In the genomic region with DNA sequence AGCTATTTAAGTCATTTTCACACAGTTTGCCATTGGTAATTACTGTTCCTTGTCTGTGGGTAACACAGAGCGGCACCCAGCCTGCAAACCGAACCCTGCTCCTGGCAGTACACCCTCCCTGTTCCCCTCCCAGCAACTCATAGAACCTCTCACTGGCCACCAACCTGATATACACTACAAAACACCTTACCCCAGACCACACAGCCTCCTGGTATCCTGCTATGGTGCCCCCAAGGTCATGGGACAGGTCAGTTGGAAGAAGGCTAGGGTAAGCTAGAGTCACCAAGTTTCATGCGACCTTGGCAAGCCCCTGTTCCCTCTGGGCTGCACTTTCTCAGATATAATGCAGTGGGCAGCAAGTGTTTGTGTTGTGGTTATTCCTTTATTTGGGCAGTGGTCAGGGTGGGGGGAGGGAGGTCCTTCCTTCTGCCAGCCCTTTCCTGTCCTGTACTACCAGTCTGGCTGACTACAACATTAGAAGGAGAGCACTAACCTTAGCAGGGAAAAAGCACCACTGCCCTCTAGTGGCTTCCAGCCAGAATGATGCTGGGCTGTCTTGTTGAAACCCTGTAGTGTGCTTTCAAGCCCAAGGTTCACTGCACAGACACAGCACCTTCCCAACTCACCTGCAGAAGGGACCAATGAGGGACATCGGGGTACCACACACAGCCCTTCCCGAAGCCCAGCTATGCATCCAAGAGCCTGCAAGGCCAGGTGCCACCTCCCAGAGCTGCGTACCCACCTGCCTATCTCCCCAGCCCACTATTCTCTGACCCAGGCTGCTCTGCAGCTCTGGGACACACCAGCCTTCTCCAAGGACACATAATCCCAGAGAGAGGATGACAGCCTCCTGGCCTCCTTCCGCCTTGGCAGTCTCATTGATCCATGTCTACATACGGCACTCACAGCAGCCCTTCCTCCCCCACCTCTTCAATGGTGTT, we compare ENCODE assay signal across 8 mouse cellular contexts. TPM values are rescaled to one million over a fixed set of nuclear protein-coding genes. Genes with fewer than 3 reads are reported as not detected.
DNase-seq lines count a peak whose midpoint lies in the region; ATAC-seq and TF ChIP-seq lines count a peak whose summit lies in the region.

No protein-coding gene starts in this region.

- H3K9me3 ChIP-seq in embryonic facial prominence, embryonic 14.5 days (ENCODE audit: control insufficient read depth, low read length): no peaks in the 10 kb centered on the region
- H3K9me3 ChIP-seq in heart, embryonic 14.5 days (ENCODE audit: control insufficient read depth, low read length): no peaks in the 10 kb centered on the region
- H3K9me3 ChIP-seq in kidney, postnatal 0 days (replicated peaks; ENCODE audit: low read length): no peaks in the 10 kb centered on the region
- no peaks in the 10 kb centered on the region for H3K9me3 ChIP-seq in liver, embryonic 11.5 days (ENCODE audit: control insufficient read depth, low read length)

- no peaks in the 10 kb centered on the region for H3K27me3 ChIP-seq in embryonic facial prominence, embryonic 14.5 days (replicated peaks; ENCODE audit: control insufficient read depth, insufficient read depth, low read length)
- H3K27me3 ChIP-seq in heart, embryonic 14.5 days (ENCODE audit: control insufficient read depth, insufficient read depth, low read length): no peaks in the 10 kb centered on the region
- no peaks in the 10 kb centered on the region for H3K27me3 ChIP-seq in kidney, postnatal 0 days (ENCODE audit: insufficient read depth, low read length)
- H3K27me3 ChIP-seq in liver, embryonic 11.5 days (replicated peaks; ENCODE audit: control insufficient read depth, insufficient read depth, low read length): no peaks in the 10 kb centered on the region

- TF ChIP-seq CTCF in kidney, postnatal 0 days (IDR thresholded peaks at IDR 0.05; ENCODE audit: low read depth): peak; percentile 87

- H3K4me2 ChIP-seq in embryonic facial prominence, embryonic 14.5 days (ENCODE audit: low read depth, low read length): no peak overlapping the region
- H3K4me2 ChIP-seq in heart, embryonic 14.5 days (ENCODE audit: low read length): no peak overlapping the region
- H3K4me2 ChIP-seq in kidney, postnatal 0 days (ENCODE audit: low read length): no peak overlapping the region
- no peak overlapping the region for H3K4me2 ChIP-seq in liver, embryonic 11.5 days

- no peak overlapping the region for H3K27ac ChIP-seq in embryonic facial prominence, embryonic 14.5 days (replicated peaks; ENCODE audit: low read depth, low read length)
- H3K27ac ChIP-seq in heart, embryonic 14.5 days (replicated peaks in 1 of 2; ENCODE audit: control insufficient read depth in 1 of 2, insufficient read depth in 1 of 2, low read depth in 2 of 2, low read length in 2 of 2): no peak overlapping the region
- H3K27ac ChIP-seq in kidney, postnatal 0 days: no peak overlapping the region
- no peak overlapping the region for H3K27ac ChIP-seq in liver, embryonic 11.5 days (ENCODE audit: low read depth, low read length)

- no peak overlapping the region for H3K9ac ChIP-seq in embryonic facial prominence, embryonic 14.5 days (ENCODE audit: low read depth, low read length)
- H3K9ac ChIP-seq in heart, embryonic 14.5 days (ENCODE audit: low read length): no peak overlapping the region
- no peak overlapping the region for H3K9ac ChIP-seq in kidney, postnatal 0 days (ENCODE audit: low read depth, low read length)
- H3K9ac ChIP-seq in liver, embryonic 11.5 days (ENCODE audit: low read depth, low read length): no peak overlapping the region

- WGBS in embryonic facial prominence, embryonic 14.5 days: 63% methylated on average over 7 of the region's 8 CpGs
- WGBS in heart, embryonic 14.5 days: 61% methylated on average over 8 of the region's 8 CpGs
- 48% methylated on average over 8 of the region's 8 CpGs for WGBS in kidney, postnatal 0 days
- WGBS in liver, embryonic 11.5 days: 68% methylated on average over 8 of the region's 8 CpGs

- H3K4me3 ChIP-seq in embryonic facial prominence, embryonic 14.5 days (ENCODE audit: low read depth, low read length): no peak overlapping the region
- H3K4me3 ChIP-seq in heart, embryonic 14.5 days (ENCODE audit: control insufficient read depth in 1 of 2, insufficient read depth in 1 of 2, low read depth in 1 of 2, low read length in 2 of 2): no peak overlapping the region
- no peak overlapping the region for H3K4me3 ChIP-seq in kidney, postnatal 0 days (replicated peaks; ENCODE audit: low read depth, low read length)
- no peak overlapping the region for H3K4me3 ChIP-seq in liver, embryonic 11.5 days (ENCODE audit: low read depth, low read length)

- no peaks in the 10 kb centered on the region for H3K36me3 ChIP-seq in embryonic facial prominence, embryonic 14.5 days (ENCODE audit: control insufficient read depth, insufficient read depth, low read length)
- H3K36me3 ChIP-seq in heart, embryonic 14.5 days (ENCODE audit: control insufficient read depth, insufficient read depth, low read length): no peaks in the 10 kb centered on the region
- no peaks in the 10 kb centered on the region for H3K36me3 ChIP-seq in kidney, postnatal 0 days (ENCODE audit: insufficient read depth, low read length)
- H3K36me3 ChIP-seq in liver, embryonic 11.5 days (ENCODE audit: control insufficient read depth, insufficient read depth, low read length): no peaks in the 10 kb centered on the region

- DNase-seq in A20 (ENCODE audit: low read depth, low spot score): peak; percentile 41
- DNase-seq in adrenal gland, postnatal 4 days (ENCODE audit: low spot score in 2 of 2): peak; percentile 17 to 40
- DNase-seq in embryonic facial prominence, embryonic 14.5 days (ENCODE audit: low spot score): peak; percentile 81
- DNase-seq in kidney, postnatal 0 days (ENCODE audit: low spot score): peak; percentile 75
- no peak for DNase-seq in liver, embryonic 11.5 days (ENCODE audit: low spot score)
- DNase-seq in ovary, postnatal 10 days (ENCODE audit: low spot score): peak; percentile 41
- no peak for DNase-seq in spleen, adult 12 weeks (ENCODE audit: low spot score)

- ATAC-seq in embryonic facial prominence, embryonic 14.5 days (ENCODE audit: low read depth): peak; percentile 90
- ATAC-seq in heart, embryonic 14.5 days (ENCODE audit: insufficient number of reproducible peaks, insufficient read depth, low FRiP score, low read depth): 0 out of 2 replicates have a peak, but pooled peaks have one; percentile 30
- ATAC-seq in kidney, postnatal 0 days (replicated peaks; ENCODE audit: low FRiP score, low read depth): peak; percentile 74; the same call in 1 of the 2 replicates
- 0 out of 2 replicates have a peak, but pooled peaks have one; percentile 45 for ATAC-seq in liver, embryonic 11.5 days (replicated peaks; ENCODE audit: low FRiP score)

- no peaks in the 10 kb centered on the region; the same call in 1 of the 2 replicates for H3K4me1 ChIP-seq in embryonic facial prominence, embryonic 14.5 days (ENCODE audit: control insufficient read depth, insufficient read depth, low read length)
- H3K4me1 ChIP-seq in heart, embryonic 14.5 days (ENCODE audit: control insufficient read depth in 2 of 2, insufficient read depth in 2 of 2, low read length in 2 of 2): no peaks in the 10 kb centered on the region; a peak in 1 of 4 replicates
- no peaks in the 10 kb centered on the region for H3K4me1 ChIP-seq in kidney, postnatal 0 days (replicated peaks; ENCODE audit: insufficient read depth, low read length)
- H3K4me1 ChIP-seq in liver, embryonic 11.5 days (replicated peaks; ENCODE audit: control insufficient read depth, insufficient read depth, low read length): no peaks in the 10 kb centered on the region

RNA-seq across cellular contexts. Expression of gene Cytl1, which starts 17.0 kb away (rescaled TPM):
- 1 to 10 TPM in 1 of 2 experiments, under 1 TPM in 1; 0.87 to 1.1 TPM for total RNA-seq in adrenal gland, postnatal 4 days (2021)
- polyA plus RNA-seq in embryonic facial prominence, embryonic 14.5 days (2014; fragmentation: Nextera tagmentation; extraction: Ambion mirVana): 46.5 and 77.8 TPM in 2 replicates
- polyA plus RNA-seq in heart, embryonic 14.5 days (2014; fragmentation: Nextera tagmentation; extraction: Ambion mirVana): 11.1 and 13.4 TPM in 2 replicates
- polyA plus RNA-seq in kidney, postnatal 0 days (2015; fragmentation: Nextera tagmentation; extraction: Ambion mirVana): 2.5 and 2.9 TPM in 2 replicates
- 0.36 TPM in 1 of 2 replicates, not detected in the other for polyA plus RNA-seq in liver, embryonic 11.5 days (2014; fragmentation: Nextera tagmentation; extraction: Ambion mirVana)

RNA-seq across cellular contexts. Expression of gene Stk32b, which starts 35.3 kb away (rescaled TPM):
- 1 to 10 TPM; 1.7 to 5.0 TPM for total RNA-seq in adrenal gland, postnatal 4 days (2021)
- 5.0 and 5.1 TPM in 2 replicates for polyA plus RNA-seq in embryonic facial prominence, embryonic 14.5 days (2014; fragmentation: Nextera tagmentation; extraction: Ambion mirVana)
- polyA plus RNA-seq in heart, embryonic 14.5 days (2014; fragmentation: Nextera tagmentation; extraction: Ambion mirVana): 0.93 and 1.3 TPM in 2 replicates
- polyA plus RNA-seq in kidney, postnatal 0 days (2015; fragmentation: Nextera tagmentation; extraction: Ambion mirVana): 5.5 and 6.1 TPM in 2 replicates
- 0.26 and 0.60 TPM in 2 replicates for polyA plus RNA-seq in liver, embryonic 11.5 days (2014; fragmentation: Nextera tagmentation; extraction: Ambion mirVana)

Comparison
In these comparisons a context has a peak if more than half of its experiments do, and no peak if none do; other contexts are left out.
1. DNase-seq: peak in A20 (single experiment), adrenal gland, postnatal 4 days (2 of 2), embryonic facial prominence, embryonic 14.5 days (single experiment), kidney, postnatal 0 days (single experiment) and ovary, postnatal 10 days (single experiment); none in liver, embryonic 11.5 days (single experiment) and spleen, adult 12 weeks (single experiment).
2. ATAC-seq: peak in every context shown above with its lines; median percentile 90 in embryonic facial prominence, embryonic 14.5 days; 74 in kidney, postnatal 0 days; 45 in liver, embryonic 11.5 days; 30 in heart, embryonic 14.5 days.